Mouse (Mus musculus): ENCODE measurements around the gene Zfp574. TPM values are rescaled to one million over a fixed set of nuclear protein-coding genes. Genes with fewer than 3 reads are reported as not detected.

Gene Zfp574
- total and polyA plus RNA-seq, 3 experiments, result 16.3 to 30.2 TPM; not detected in 1

- Histone ChIP-seq H3K79me2 (ENCODE audit: control insufficient read depth, insufficient read depth, low read length, poor library complexity) (peaks cover 3% of the 10 kb centered on the region; the same call in 1 of the 2 replicates), H3K4me1 (ENCODE audit: control insufficient read depth in 1 of 2, insufficient read depth in 2 of 2, low read length in 2 of 2) (no peaks in the 10 kb centered on the region), H3K36me3 (ENCODE audit: control insufficient read depth in 1 of 2, insufficient read depth in 2 of 2, low read length in 2 of 2) (no peaks in the 10 kb centered on the region), H3K9me3 (replicated peaks; ENCODE audit: insufficient read depth, low read length) (no peaks in the 10 kb centered on the region), H3K27ac (ENCODE audit: control insufficient read depth, low read depth, low read length) (no peak overlapping the region), H3K4me3 (ENCODE audit: control insufficient read depth in 1 of 2, insufficient read depth in 1 of 2, low read depth in 2 of 2, low read length in 2 of 2) (no peak overlapping the region), H3K27me3 (ENCODE audit: control insufficient read depth in 1 of 2, insufficient read depth in 2 of 2, low read length in 2 of 2) (no peaks in the 10 kb centered on the region), H3K9ac (ENCODE audit: control insufficient read depth, low read depth, low read length, poor library complexity, severe bottlenecking) (no peak overlapping the region)
- DNase-seq (ENCODE audit: low read depth, low spot score), result no peak
- TF ChIP-seq GATA1 (IDR thresholded peaks at IDR 0.05; ENCODE audit: low read depth, low read length), result no peak
- no peak for TF ChIP-seq MAX (IDR thresholded peaks at IDR 0.05; ENCODE audit: low read length)
- TF ChIP-seq ZMIZ1 (IDR thresholded peaks at IDR 0.05; ENCODE audit: low read depth, low read length), result no peak
- no peak for TF ChIP-seq CHD1 (IDR thresholded peaks at IDR 0.05; ENCODE audit: low read depth, low read length)
- TF ChIP-seq ZC3H11A (IDR thresholded peaks at IDR 0.05; ENCODE audit: low read depth, low read length), result no peak
- no peak for TF ChIP-seq ETS1 (IDR thresholded peaks at IDR 0.05; ENCODE audit: low read depth, low read length)
- TF ChIP-seq USF2 (IDR thresholded peaks at IDR 0.05; ENCODE audit: borderline replicate concordance in 1 of 2, insufficient read depth in 1 of 2, low read depth in 1 of 2, low read length in 2 of 2), result no peak
- no peak for TF ChIP-seq ZKSCAN1 (IDR thresholded peaks at IDR 0.05; ENCODE audit: low read depth, low read length)
- TF ChIP-seq E2F4 (IDR thresholded peaks at IDR 0.05; ENCODE audit: borderline replicate concordance, low read depth, low read length), result no peak
- TF ChIP-seq TAL1 (IDR thresholded peaks at IDR 0.05; ENCODE audit: low read length), result no peak
- no peak for TF ChIP-seq BHLHE40 (IDR thresholded peaks at IDR 0.05; ENCODE audit: borderline replicate concordance, low read depth, low read length)
- TF ChIP-seq ELF1 (IDR thresholded peaks at IDR 0.05; ENCODE audit: low read depth, low read length), result no peak
- no peak for TF ChIP-seq MYB (IDR thresholded peaks at IDR 0.05; ENCODE audit: low read depth, low read length)
These were observed 5.0 kb upstream of the Zfp574 start for GRCm38 (mm10) chr7:25067338-25067737.

GRCm38 (mm10) chr7:25067909-25068656 lies 4.3 kb upstream of the Zfp574 start:
- no peak for TF ChIP-seq ETS1 (IDR thresholded peaks at IDR 0.05; ENCODE audit: low read depth, low read length)
- TF ChIP-seq TAL1 (IDR thresholded peaks at IDR 0.05; ENCODE audit: low read length), result no peak
- no peak for TF ChIP-seq GABPA (IDR thresholded peaks at IDR 0.05; ENCODE audit: low read depth, low read length)
- TF ChIP-seq MYC (IDR thresholded peaks at IDR 0.05; ENCODE audit: low read depth, low read length), result no peak
- no peak for TF ChIP-seq POLR2AphosphoS5 (IDR thresholded peaks at IDR 0.05; ENCODE audit: borderline replicate concordance, low read depth, low read length)
- TF ChIP-seq MXI1 (IDR thresholded peaks at IDR 0.05; ENCODE audit: low read depth, low read length), result no peak
- no peak for TF ChIP-seq TCF12 (IDR thresholded peaks at IDR 0.05; ENCODE audit: low read depth, low read length)
- TF ChIP-seq SIN3A (IDR thresholded peaks at IDR 0.05; ENCODE audit: low read length), result no peak
- no peak for TF ChIP-seq NRF1 (IDR thresholded peaks at IDR 0.05; ENCODE audit: insufficient read depth, low read depth, low read length, poor library complexity, severe bottlenecking)
- TF ChIP-seq UBTF (IDR thresholded peaks at IDR 0.05; ENCODE audit: borderline replicate concordance, insufficient read depth, low read depth, low read length), result no peak
- no peak for TF ChIP-seq USF1 (IDR thresholded peaks at IDR 0.05; ENCODE audit: low read depth, low read length)
- TF ChIP-seq ZKSCAN1 (IDR thresholded peaks at IDR 0.05; ENCODE audit: low read depth, low read length), result no peak
- Histone ChIP-seq H3K79me2 (ENCODE audit: control insufficient read depth, insufficient read depth, low read length, poor library complexity) (peaks cover 3% of the 10 kb centered on the region; the same call in 1 of the 2 replicates), H3K27me3 (ENCODE audit: control insufficient read depth in 1 of 2, insufficient read depth in 2 of 2, low read length in 2 of 2) (no peaks in the 10 kb centered on the region), H3K36me3 (ENCODE audit: control insufficient read depth in 1 of 2, insufficient read depth in 2 of 2, low read length in 2 of 2) (peaks cover 0 to under 1% of the 10 kb centered on the region in 2 experiments; a peak in 1 of 4 replicates), H3K4me3 (ENCODE audit: control insufficient read depth in 1 of 2, insufficient read depth in 1 of 2, low read depth in 2 of 2, low read length in 2 of 2) (no peak overlapping the region), H3K27ac (ENCODE audit: control insufficient read depth, low read depth, low read length) (no peak overlapping the region), H3K9me3 (replicated peaks; ENCODE audit: insufficient read depth, low read length) (no peaks in the 10 kb centered on the region), H3K4me1 (ENCODE audit: control insufficient read depth in 1 of 2, insufficient read depth in 2 of 2, low read length in 2 of 2) (0 out of 4 replicates have a peak, but pooled peaks cover 0 to under 1% of the 10 kb centered on the region in 2 experiments), H3K9ac (ENCODE audit: control insufficient read depth, low read depth, low read length, poor library complexity, severe bottlenecking) (no peak overlapping the region)
- DNase-seq (ENCODE audit: low read depth, low spot score), result no peak

Measured in MEL (cell line).